Mouse (Mus musculus) thymus, adult 2 months (tissue): Measurements from ENCODE around the gene Kmt2e.

Source experiments
- CTCF ChIP-seq: fragments of 200-500 bp; IDR thresholded peaks from 2 replicates; pipeline ENCODE4 v1.5.1; 2012; ENCODE audit warnings: mild to moderate bottlenecking, control low read depth, low read length, moderate library complexity, borderline replicate concordance; ENCODE audit not compliant: control insufficient read depth, poor library complexity, insufficient read depth; ENCODE audit errors: extremely low read depth
- POLR2A ChIP-seq: fragments of 200-500 bp; IDR thresholded peaks from 2 replicates; pipeline ENCODE4 v1.6.1; 2012; ENCODE audit warnings: mild to moderate bottlenecking, low read length, control low read depth, moderate library complexity; ENCODE audit not compliant: control insufficient read depth, poor library complexity, insufficient read depth; ENCODE audit errors: extremely low read depth

- TF ChIP-seq CTCF = no peak
- TF ChIP-seq POLR2A = no peak
Observed at GRCm38 (mm10) chr5:23412247-23412948, 21.8 kb upstream of the Kmt2e start.
